Mouse (Mus musculus) C2C12 (cell line): ENCODE results near the gene Tigd2.

Experiments used
- CEBPB ChIP-seq: IDR thresholded peaks from one replicate; pipeline ENCODE4 v1.6.1; 2011; ENCODE audit warnings: low read depth, mild to moderate bottlenecking, control low read depth, moderate library complexity
- CTCF ChIP-seq: IDR thresholded peaks from one replicate; pipeline ENCODE4 v1.5.1; 2011; ENCODE audit not compliant: control insufficient read depth, insufficient read depth, insufficient read length
- MAX ChIP-seq: IDR thresholded peaks from one replicate; pipeline ENCODE4 v1.6.1; 2011; ENCODE audit warnings: mild to moderate bottlenecking, control low read depth
- MYOD1 ChIP-seq: IDR thresholded peaks from one replicate; pipeline ENCODE4 v1.6.1; 2011; ENCODE audit warnings: low read depth; ENCODE audit not compliant: control insufficient read depth, insufficient read length
- MYOG ChIP-seq: IDR thresholded peaks from one replicate; pipeline ENCODE4 v1.6.1; 2011; ENCODE audit not compliant: control insufficient read depth, insufficient read length; ENCODE audit errors: extremely low read depth
- USF1 ChIP-seq: IDR thresholded peaks from one replicate; pipeline ENCODE4 v1.6.1; 2011; ENCODE audit warnings: low read depth, mild to moderate bottlenecking, control low read depth, moderate library complexity

GRCm38 (mm10) chr6:59190006-59190405 lies 18.7 kb upstream of the Tigd2 start:
- TF ChIP-seq CTCF (no peak), CEBPB (no peak), USF1 (no peak), MAX (no peak), MYOG (no peak), MYOD1 (no peak)
